Mouse (Mus musculus): Measurements from ENCODE around the gene Crk. TPM values are rescaled to one million over a fixed set of nuclear protein-coding genes. Genes with fewer than 3 reads are reported as not detected.

Gene Crk
- total RNA-seq (2014; rRNA removed): 83.3 and 111 TPM in 2 replicates
- polyA plus RNA-seq (2015; fragmentation: Nextera tagmentation; extraction: Ambion mirVana): 82.3 and 82.5 TPM in 2 replicates

GRCm38 (mm10) chr11:75678747-75679438 lies at the start of gene Crk:
TSS of gene Crk (plus strand) at chr11:75679259.
- Histone ChIP-seq H3K4me1 (ENCODE audit: insufficient read depth, low read length) (peaks cover 9% of the 10 kb centered on the region; the same call in 1 of the 2 replicates), H3K9me3 (ENCODE audit: low read length) (no peaks in the 10 kb centered on the region), H3K4me2 (ENCODE audit: low read depth, low read length) (peak within 1 kb of the TSS; percentile 75), H3K9ac (replicated peaks; ENCODE audit: low read length) (peak within 1 kb of the TSS; percentile 89), H3K4me3 (ENCODE audit: low read length) (peak within 1 kb of the TSS; percentile 82), H3K27me3 (ENCODE audit: insufficient read depth, low read length) (no peaks in the 10 kb centered on the region), H3K27ac (peak within 1 kb of the TSS; percentile 96), H3K36me3 (ENCODE audit: insufficient read depth, low read length) (no peaks in the 10 kb centered on the region)
- peak; percentile 99 for DNase-seq (ENCODE audit: low spot score)
- ATAC-seq: peak; percentile 97
- under 1% methylated on average over 55 of the region's 55 CpGs for WGBS
- no peak for TF ChIP-seq CTCF (IDR thresholded peaks at IDR 0.05; ENCODE audit: low read depth)

GRCm38 (mm10) chr11:75630098-75630497 lies 49.0 kb upstream of the Crk start:
- Histone ChIP-seq H3K4me2 (ENCODE audit: low read depth, low read length) (peak overlapping the region; percentile 84), H3K27me3 (ENCODE audit: insufficient read depth, low read length) (no peaks in the 10 kb centered on the region), H3K9me3 (ENCODE audit: low read length) (no peaks in the 10 kb centered on the region), H3K4me1 (ENCODE audit: insufficient read depth, low read length) (peaks cover 8% of the 10 kb centered on the region; the same call in 1 of the 2 replicates), H3K9ac (replicated peaks; ENCODE audit: low read length) (peak overlapping the region; percentile 58), H3K4me3 (ENCODE audit: low read length) (peak overlapping the region; percentile 70), H3K27ac (peak overlapping the region; percentile 77), H3K36me3 (ENCODE audit: insufficient read depth, low read length) (peaks cover 33% of the 10 kb centered on the region)
- no peak for ATAC-seq
- WGBS: 12% methylated on average over 5 of the region's 5 CpGs
- DNase-seq (ENCODE audit: low spot score): no peak
- no peak for TF ChIP-seq CTCF (IDR thresholded peaks at IDR 0.05; ENCODE audit: low read depth)

- DNase-seq (ENCODE audit: low spot score): peak; percentile 99
- under 1% methylated on average over 53 of the region's 53 CpGs for WGBS
- 0 out of 2 replicates have a peak, but pooled peaks have one; percentile 5 for TF ChIP-seq CTCF (IDR thresholded peaks at IDR 0.05; ENCODE audit: low read depth)
- Histone ChIP-seq H3K9me3 (ENCODE audit: low read length) (no peaks in the 10 kb centered on the region), H3K36me3 (ENCODE audit: insufficient read depth, low read length) (peaks cover 27% of the 10 kb centered on the region), H3K27ac (peak within 1 kb of the TSS; percentile 77), H3K27me3 (ENCODE audit: insufficient read depth, low read length) (no peaks in the 10 kb centered on the region), H3K4me1 (ENCODE audit: insufficient read depth, low read length) (peaks cover 8% of the 10 kb centered on the region; the same call in 1 of the 2 replicates), H3K9ac (replicated peaks; ENCODE audit: low read length) (peak within 1 kb of the TSS; percentile 71), H3K4me3 (ENCODE audit: low read length) (peak within 1 kb of the TSS; percentile 70), H3K4me2 (ENCODE audit: low read depth, low read length) (peak within 1 kb of the TSS; percentile 84)
- peak; percentile 100 for ATAC-seq
Measured at GRCm38 (mm10) chr11:75630645-75631229, 48.3 kb upstream of the Crk start, which contains the start of gene Inpp5k. TSS of gene Inpp5k (plus strand) at chr11:75630988.

- H3K27ac ChIP-seq: peak overlapping the region; percentile 77; the same call in 1 of the 2 replicates
- DNase-seq (ENCODE audit: low spot score): peak; percentile 50
Measured at GRCm38 (mm10) chr11:75631561-75632225, 47.4 kb upstream of the Crk start.

GRCm38 (mm10) chr11:75632921-75633320 lies 46.1 kb upstream of the Crk start:
- Histone ChIP-seq H3K27me3 (ENCODE audit: insufficient read depth, low read length) (no peaks in the 10 kb centered on the region), H3K27ac (no peak overlapping the region), H3K4me3 (ENCODE audit: low read length) (no peak overlapping the region), H3K9ac (replicated peaks; ENCODE audit: low read length) (no peak overlapping the region), H3K4me1 (ENCODE audit: insufficient read depth, low read length) (peaks cover 8% of the 10 kb centered on the region; the same call in 1 of the 2 replicates), H3K36me3 (ENCODE audit: insufficient read depth, low read length) (peaks cover 20% of the 10 kb centered on the region), H3K9me3 (ENCODE audit: low read length) (no peaks in the 10 kb centered on the region), H3K4me2 (ENCODE audit: low read depth, low read length) (no peak overlapping the region)
- DNase-seq (ENCODE audit: low spot score) (no peak), ATAC-seq (no peak)
- WGBS: 91% methylated on average over 5 of the region's 5 CpGs
- TF ChIP-seq CTCF (IDR thresholded peaks at IDR 0.05; ENCODE audit: low read depth): no peak

More at GRCm38 (mm10) chr11:75631561-75632225, 47.4 kb upstream of the Crk start:
- Histone ChIP-seq H3K4me2 (ENCODE audit: low read depth, low read length) (peak overlapping the region; percentile 84), H3K4me3 (ENCODE audit: low read length) (peak overlapping the region; percentile 70), H3K36me3 (ENCODE audit: insufficient read depth, low read length) (peaks cover 20% of the 10 kb centered on the region), H3K9me3 (ENCODE audit: low read length) (no peaks in the 10 kb centered on the region), H3K4me1 (ENCODE audit: insufficient read depth, low read length) (peaks cover 8% of the 10 kb centered on the region; the same call in 1 of the 2 replicates), H3K9ac (replicated peaks; ENCODE audit: low read length) (peak overlapping the region; percentile 71), H3K27me3 (ENCODE audit: insufficient read depth, low read length) (no peaks in the 10 kb centered on the region)
- peak; percentile 63 for TF ChIP-seq CTCF (IDR thresholded peaks at IDR 0.05; ENCODE audit: low read depth)
- ATAC-seq: no peak
- 5% methylated on average over 13 of the region's 13 CpGs for WGBS

- Histone ChIP-seq H3K27me3 (ENCODE audit: insufficient read depth, low read length) (no peaks in the 10 kb centered on the region), H3K4me1 (ENCODE audit: insufficient read depth, low read length) (peaks cover 8% of the 10 kb centered on the region; the same call in 1 of the 2 replicates), H3K9ac (replicated peaks; ENCODE audit: low read length) (no peak overlapping the region), H3K36me3 (ENCODE audit: insufficient read depth, low read length) (peaks cover 17% of the 10 kb centered on the region), H3K4me2 (ENCODE audit: low read depth, low read length) (no peak overlapping the region), H3K4me3 (ENCODE audit: low read length) (no peak overlapping the region), H3K9me3 (ENCODE audit: low read length) (no peaks in the 10 kb centered on the region), H3K27ac (no peak overlapping the region)
- no peak for TF ChIP-seq CTCF (IDR thresholded peaks at IDR 0.05; ENCODE audit: low read depth)
- ATAC-seq: no peak
- DNase-seq (ENCODE audit: low spot score): no peak
- WGBS: 84% methylated on average over 3 of the region's 3 CpGs
Measured at GRCm38 (mm10) chr11:75634801-75635200, 44.3 kb upstream of the Crk start.

Data from hindbrain, postnatal 0 days (tissue).